Mouse (Mus musculus) bone marrow, adult 2 months (tissue): ENCODE results near the gene Klk1.

Experiments
- CTCF ChIP-seq: fragments of 200-500 bp; IDR thresholded peaks from 2 replicates; pipeline ENCODE4 v1.5.1; 2011; ENCODE audit warnings: low read length, control low read depth; ENCODE audit not compliant: control insufficient read depth, insufficient read depth
- POLR2A ChIP-seq: fragments of 200-500 bp; IDR thresholded peaks from 2 replicates; pipeline ENCODE4 v1.6.1; 2011; ENCODE audit warnings: low read depth, mild to moderate bottlenecking, control low read depth, low read length, borderline replicate concordance; ENCODE audit not compliant: control insufficient read depth

GRCm38 (mm10) chr7:44272546-44272945 is 47.4 kb downstream of the Klk1 start:
- no peak for TF ChIP-seq POLR2A
- TF ChIP-seq CTCF: no peak
